Mouse (Mus musculus) E14TG2a.4 (cell line): ENCODE measurements at regions not wholly inside any gene's neighbourhood (a gene's known extent, or its start where the extent isn't known, plus 50 kb on each side); places are given as distances from the start of the nearest gene placed in this dataset.

Source experiments
- H3K27me3 ChIP-seq: 2 replicates; pipeline ENCODE4 v1.6.1; 2014; ENCODE audit warnings: low read length, control low read depth; ENCODE audit not compliant: insufficient read depth
- H3K36me3 ChIP-seq: 2 replicates; pipeline ENCODE4 v1.6.1; 2014; ENCODE audit warnings: low read length, control low read depth; ENCODE audit not compliant: insufficient read depth
- H3K4me1 ChIP-seq: replicated peaks from 2 replicates; pipeline ENCODE4 v1.6.1; 2014; ENCODE audit warnings: low read depth, low read length, control low read depth
- H3K4me3 ChIP-seq: replicated peaks from 2 replicates; pipeline ENCODE4 v1.5.1; 2014; ENCODE audit warnings: mild to moderate bottlenecking, low read length
- H3K9me3 ChIP-seq: 2 replicates; pipeline ENCODE4 v1.6.1; 2014; ENCODE audit warnings: low read length, control low read depth
- CTCF ChIP-seq: conservative IDR thresholded peaks from 2 replicates; pipeline ENCODE4 v1.5.1; 2014; ENCODE audit warnings: low read length
- NANOG ChIP-seq: IDR thresholded peaks from 2 replicates; pipeline ENCODE4 v1.6.1; 2014; ENCODE audit warnings: borderline replicate concordance, low read length, mixed read lengths
- POU5F1 ChIP-seq: IDR thresholded peaks from 2 replicates; pipeline ENCODE4 v1.6.1; 2014; ENCODE audit warnings: low read length, borderline replicate concordance

DNA sequence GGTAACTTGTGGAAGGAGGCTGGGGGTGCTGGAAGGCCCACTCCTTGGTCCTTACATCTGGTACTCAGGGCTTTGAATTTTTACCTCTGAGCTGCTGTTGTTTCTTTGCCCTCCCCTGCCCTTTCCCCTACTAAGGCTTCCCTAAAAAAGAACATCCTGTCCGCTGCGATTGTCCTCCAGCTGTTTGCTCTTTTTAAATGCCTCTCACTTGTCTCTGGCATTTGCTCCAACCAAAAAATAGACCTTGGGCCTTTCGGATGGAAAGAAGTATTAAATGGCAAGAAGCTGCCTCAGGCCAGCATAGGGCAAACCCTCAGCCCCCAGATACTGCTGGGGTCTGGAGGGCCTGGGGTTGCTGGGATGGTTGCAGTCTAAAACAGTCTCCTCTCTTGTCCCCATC, 59.1 kb upstream of the Hes1 start:
- Histone ChIP-seq H3K36me3 (no peaks in the 10 kb centered on the region), H3K4me1 (peaks cover 54% of the 10 kb centered on the region)

DNA sequence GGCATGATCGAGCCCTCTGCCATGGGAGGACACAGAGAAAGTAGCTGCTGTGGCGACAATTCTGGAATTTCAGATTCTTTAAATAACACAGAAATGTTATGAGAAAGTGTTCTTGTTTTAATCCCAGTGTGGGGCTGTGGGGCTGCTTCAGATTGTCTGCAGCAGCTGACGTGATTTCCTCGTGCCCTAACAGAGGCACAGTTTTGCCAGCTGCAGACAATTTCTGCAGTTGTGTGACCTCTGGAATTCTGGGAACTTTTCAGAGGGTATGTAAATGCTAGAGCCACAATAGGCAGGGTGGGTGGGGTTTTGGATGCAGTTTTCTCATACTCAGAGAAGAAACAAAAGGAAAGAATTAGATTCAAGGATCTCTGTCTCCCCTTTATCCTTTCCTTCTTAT, 57.4 kb upstream of the Hes1 start:
- Histone ChIP-seq H3K9me3 (no peaks in the 10 kb centered on the region), H3K27me3 (peaks cover 22% of the 10 kb centered on the region), H3K36me3 (no peaks in the 10 kb centered on the region), H3K4me1 (peaks cover 59% of the 10 kb centered on the region), H3K4me3 (no peak overlapping the region)
- TF ChIP-seq CTCF = no peak
- no peak for TF ChIP-seq NANOG

More for the DNA sequence above, 59.1 kb upstream of the Hes1 start:
- peaks cover 12% of the 10 kb centered on the region for H3K27me3 ChIP-seq
- H3K4me3 ChIP-seq = no peak overlapping the region
- H3K9me3 ChIP-seq = no peaks in the 10 kb centered on the region
- TF ChIP-seq NANOG (no peak), CTCF (no peak), POU5F1 (no peak)

GRCm38 (mm10) chr16:30008451-30009357, 55.5 kb upstream of the Hes1 start:
- TF ChIP-seq POU5F1 (no peak), CTCF (no peak), NANOG (no peak)
- H3K4me1 ChIP-seq = peaks cover 63% of the 10 kb centered on the region
- no peaks in the 10 kb centered on the region for H3K9me3 ChIP-seq
- peak overlapping the region; percentile 80 for H3K4me3 ChIP-seq
- peaks cover 20% of the 10 kb centered on the region for H3K27me3 ChIP-seq
- no peaks in the 10 kb centered on the region for H3K36me3 ChIP-seq

DNA sequence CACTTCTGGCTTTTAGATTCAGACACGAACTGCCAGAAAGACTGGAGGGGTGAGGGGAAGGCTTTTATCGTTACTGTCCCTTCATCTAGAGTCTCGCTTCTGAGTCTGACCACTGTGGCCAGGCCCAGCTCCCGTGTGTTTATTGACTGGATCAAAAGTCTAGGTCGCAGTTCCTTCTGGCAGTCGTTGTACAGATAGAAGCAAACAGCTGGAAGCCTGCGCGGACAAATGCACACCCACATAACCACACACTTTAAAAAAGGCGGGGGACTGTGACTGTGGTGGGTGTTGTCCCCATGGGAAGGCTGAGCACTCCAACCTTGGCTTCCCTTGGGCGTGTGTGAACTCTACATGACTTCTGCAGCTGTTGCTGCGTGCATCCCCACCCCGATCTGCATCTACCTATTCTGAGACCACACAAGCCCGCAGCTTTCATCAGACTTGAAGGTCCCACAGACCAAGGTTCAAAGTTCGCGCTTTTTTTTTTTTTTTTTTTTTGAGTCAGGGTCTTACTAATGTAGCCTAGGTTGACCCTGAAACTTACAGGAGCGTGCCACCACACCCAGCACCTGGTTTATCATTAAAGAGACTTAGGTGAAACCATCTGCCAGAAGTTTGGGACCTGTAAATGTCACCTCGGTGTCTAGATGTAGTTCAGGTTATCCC, 54.5 kb upstream of the Hes1 start:
- H3K36me3 ChIP-seq = no peaks in the 10 kb centered on the region
- no peak for TF ChIP-seq NANOG
- no peak for TF ChIP-seq POU5F1
- no peak for TF ChIP-seq CTCF
- H3K27me3 ChIP-seq = peaks cover 20% of the 10 kb centered on the region
- H3K4me3 ChIP-seq = peak overlapping the region; percentile 80
- peaks cover 65% of the 10 kb centered on the region for H3K4me1 ChIP-seq
- H3K9me3 ChIP-seq = no peaks in the 10 kb centered on the region

GRCm38 (mm10) chr16:30013123-30013522, 51.1 kb upstream of the Hes1 start:
- TF ChIP-seq POU5F1 (no peak), CTCF (no peak), NANOG (no peak)
- Histone ChIP-seq H3K36me3 (no peaks in the 10 kb centered on the region), H3K4me3 (no peak overlapping the region), H3K4me1 (peaks cover 39% of the 10 kb centered on the region), H3K9me3 (no peaks in the 10 kb centered on the region), H3K27me3 (peaks cover 18% of the 10 kb centered on the region)

GRCm38 (mm10) chr16:30013943-30014342, 50.2 kb upstream of the Hes1 start:
- TF ChIP-seq NANOG (no peak), POU5F1 (no peak), CTCF (no peak)
- Histone ChIP-seq H3K36me3 (no peaks in the 10 kb centered on the region), H3K4me3 (no peak overlapping the region), H3K27me3 (peaks cover 18% of the 10 kb centered on the region), H3K9me3 (no peaks in the 10 kb centered on the region), H3K4me1 (peaks cover 34% of the 10 kb centered on the region)
